Mouse (Mus musculus): Measurements from ENCODE around the gene Ddah1.
A peak's percentile ranks its signal among the peaks of the same experiment; 100 is the strongest.

The Ddah1 gene

DNA sequence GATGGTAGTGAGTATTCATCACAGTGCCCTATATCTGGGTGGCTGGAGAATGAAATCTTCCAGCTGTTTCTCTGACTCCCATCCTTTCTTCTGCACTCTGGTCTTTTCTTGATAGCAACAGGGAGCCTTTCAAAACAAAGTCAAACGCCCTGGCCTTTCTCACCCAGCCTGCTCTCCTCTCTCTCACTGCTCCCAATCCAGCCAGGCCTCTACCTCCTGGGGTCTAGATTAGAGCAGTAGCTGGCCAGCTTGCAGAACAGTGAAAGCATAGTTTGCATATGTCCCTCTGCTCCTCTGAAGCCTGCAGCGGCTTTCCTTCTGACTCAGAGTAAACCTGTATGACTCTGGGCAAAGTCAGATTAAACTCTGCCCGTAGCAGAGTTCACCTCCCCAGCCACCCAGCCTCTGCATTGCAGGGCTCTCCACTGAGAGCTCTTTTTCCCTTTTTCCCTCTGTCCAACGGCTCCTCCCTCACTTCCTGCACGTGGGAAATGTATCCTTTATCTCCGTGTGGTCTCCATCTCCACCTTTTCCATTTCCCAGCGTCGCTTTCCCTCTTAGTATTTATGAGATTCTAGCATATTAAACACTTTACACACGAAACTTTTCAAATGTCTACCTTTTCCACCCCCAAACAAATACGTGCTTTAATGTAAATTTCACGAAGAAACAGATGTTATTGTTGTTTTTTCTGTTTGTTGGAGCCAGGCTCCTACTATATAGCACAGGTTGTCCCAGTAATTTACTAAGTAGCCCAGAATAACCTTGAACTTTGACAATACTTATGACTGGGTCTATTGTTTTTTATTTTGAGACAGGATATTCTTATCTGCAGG, 163.8 kb downstream of the Ddah1 start, which contains the start of gene Bcl10:
Gene Bcl10 (plus strand): TSS at position 786 of the 836 bp plus-strand sequence.
- DNase-seq = no peak

DNA sequence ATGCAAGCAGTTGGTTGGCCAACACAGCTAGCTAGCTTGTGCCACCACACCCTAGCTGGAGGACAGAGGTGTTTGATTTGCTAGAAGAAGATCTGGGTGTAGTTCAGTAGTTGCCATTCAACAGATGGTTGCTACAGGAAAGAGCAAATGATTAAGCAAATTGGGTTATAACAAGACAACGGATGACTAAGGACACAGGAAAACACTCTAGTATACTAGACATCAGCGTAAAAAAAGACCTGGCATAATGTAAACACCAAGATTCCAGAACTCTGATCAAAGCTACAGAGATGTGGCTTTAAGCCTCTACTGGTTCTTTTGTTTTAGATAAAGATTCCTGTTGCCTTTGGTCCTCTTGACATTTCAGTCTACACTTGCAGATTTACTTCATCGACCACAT, 164.5 kb downstream of the Ddah1 start:
- DNase-seq = no peak

DNA sequence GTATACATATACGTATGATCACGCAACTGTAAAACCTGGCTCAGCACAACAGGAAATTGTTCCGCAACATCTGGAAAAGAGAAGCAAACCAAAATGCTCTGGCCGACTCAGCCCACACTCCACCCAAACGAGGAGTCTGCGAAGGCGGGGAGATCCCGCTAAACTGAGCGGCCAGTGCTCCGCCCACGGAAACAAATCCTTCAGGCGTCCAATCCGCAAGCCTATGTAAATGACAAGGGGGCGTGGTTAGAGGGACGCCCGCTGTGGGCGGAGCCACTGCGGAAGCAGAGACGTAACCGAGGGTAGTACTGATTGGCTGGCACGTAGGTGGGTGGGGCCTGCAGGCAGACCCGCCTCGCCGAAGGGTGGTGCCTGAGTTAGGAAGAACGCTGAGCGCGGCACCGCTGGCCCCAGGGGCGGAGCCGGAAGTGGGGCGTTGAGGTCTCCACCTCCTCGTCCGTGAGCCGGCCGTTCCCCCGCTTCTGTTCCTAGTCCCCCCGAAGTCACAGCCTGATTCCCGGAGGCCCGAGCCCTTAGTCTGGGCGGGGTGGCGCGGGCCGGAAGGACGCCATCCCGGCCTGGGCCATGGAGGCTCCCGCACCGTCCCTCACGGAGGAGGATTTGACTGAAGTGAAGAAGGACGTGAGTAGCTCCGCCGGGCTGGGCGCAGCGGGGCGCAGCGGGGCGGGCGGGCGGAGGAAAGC, 165.6 kb downstream of the Ddah1 start:
- peak; percentile 99 to 100 for DNase-seq

DNA sequence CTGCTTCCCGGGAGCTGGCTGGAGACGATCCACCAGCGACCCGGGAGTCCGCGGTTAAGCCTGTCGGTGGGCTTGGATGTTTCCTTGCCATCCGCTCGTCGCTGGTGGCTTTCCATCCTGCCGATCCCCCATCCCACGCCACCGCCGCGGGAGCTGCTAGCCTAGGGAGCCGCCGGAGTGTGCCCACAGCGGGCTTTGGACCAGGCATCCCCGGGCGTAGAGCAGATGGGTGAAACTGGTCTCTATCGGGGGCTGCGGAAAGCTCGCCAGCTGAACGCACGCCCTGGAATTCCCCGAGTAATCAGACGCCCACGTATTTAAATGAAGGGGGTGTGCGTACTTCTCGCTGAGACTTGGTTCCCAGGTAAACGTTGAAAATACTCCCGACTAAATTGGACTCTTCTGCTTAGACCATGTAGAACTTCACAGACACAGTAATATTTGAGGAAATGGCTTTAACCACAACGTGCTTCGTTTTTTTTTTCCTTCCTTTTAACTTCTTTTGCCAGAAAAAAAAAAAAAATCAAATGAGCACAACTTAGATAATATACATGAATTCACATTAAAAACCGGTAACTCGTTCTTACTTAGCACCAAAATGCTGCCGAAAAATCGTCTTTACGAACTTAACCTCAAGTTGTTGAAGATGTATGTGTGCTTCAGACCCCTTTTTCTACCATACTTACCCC, 166.3 kb downstream of the Ddah1 start:
- DNase-seq = peak; percentile 63 to 70

DNA sequence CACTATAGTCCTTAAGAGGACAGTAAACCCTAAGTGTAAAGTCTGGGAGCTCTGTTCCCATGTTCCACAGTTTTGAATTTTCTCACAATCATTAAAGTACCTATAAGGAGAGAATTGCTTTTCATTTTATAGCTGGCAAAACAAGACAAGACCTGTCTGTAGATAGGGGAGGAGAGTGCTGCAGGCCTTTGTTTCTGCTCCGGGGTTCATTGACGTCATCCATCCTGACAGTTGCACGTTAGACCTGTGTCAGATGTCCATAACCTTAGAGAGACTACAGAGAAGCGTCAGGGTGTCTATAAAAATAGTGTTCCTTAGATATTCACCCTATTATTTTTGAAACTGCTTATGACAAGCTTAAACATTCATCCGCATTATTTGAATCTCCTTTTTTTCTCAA, 167.0 kb downstream of the Ddah1 start:
- no peak for DNase-seq

DNA sequence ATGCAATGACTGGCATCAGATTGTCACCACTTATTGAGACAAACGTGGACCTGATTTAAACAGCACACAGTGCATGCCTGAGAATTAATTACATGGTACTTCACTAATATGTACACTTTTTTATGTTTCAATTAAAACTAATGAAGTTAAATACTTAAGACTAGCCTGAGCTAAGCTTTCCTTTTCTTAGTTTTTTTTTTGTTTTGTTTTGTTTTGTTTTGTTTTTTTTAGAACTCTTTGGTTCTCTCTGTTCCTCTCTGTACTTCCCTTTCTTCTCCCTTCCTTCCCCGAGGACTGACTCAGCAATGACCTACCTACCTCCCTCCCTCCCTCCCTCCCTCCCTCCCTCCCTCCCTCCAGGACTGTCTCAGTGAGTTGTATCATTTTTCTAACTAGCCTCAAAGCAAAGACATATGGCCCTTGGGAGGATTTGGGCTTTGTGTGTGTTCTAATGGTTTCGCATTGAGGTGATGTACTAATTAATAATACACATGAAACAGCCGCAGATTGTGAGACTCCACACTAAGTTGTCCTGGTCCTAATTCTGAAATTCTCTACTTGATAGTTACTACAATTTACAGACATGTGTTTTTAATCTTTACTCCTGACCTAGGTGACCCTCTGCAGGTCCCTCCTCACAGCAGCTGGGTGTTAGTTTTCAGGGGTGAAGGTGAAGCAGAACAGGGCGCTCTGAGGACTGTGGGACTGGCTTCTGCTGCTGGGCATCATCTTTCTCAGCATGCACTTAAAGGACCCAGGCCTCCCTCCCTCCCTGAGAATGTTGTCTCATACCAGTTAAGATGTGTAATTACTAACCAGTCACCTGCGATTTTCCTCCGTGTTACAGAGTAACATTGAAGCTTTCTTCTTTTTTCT, 171.3 kb downstream of the Ddah1 start:
- no peak for DNase-seq

DNA sequence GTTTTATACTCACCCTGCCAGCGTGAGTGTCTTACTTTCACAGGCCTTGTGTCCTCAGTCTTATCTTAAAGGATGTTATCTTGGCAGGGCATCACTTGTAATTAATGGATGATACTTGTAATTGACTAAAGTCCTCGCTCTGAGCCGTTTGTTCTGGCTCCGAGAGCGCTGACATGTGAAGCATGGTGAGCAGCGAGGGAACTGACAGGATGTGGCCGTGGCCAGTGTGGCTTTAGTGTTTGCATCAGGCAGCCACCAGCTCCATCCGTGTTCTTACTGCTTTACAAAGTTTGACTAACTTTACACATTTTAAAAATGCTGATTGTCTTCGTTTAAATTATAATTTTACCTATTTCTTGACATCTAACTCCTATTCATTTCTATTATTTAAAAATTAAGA, 175.4 kb downstream of the Ddah1 start:
- DNase-seq = no peak

DNA sequence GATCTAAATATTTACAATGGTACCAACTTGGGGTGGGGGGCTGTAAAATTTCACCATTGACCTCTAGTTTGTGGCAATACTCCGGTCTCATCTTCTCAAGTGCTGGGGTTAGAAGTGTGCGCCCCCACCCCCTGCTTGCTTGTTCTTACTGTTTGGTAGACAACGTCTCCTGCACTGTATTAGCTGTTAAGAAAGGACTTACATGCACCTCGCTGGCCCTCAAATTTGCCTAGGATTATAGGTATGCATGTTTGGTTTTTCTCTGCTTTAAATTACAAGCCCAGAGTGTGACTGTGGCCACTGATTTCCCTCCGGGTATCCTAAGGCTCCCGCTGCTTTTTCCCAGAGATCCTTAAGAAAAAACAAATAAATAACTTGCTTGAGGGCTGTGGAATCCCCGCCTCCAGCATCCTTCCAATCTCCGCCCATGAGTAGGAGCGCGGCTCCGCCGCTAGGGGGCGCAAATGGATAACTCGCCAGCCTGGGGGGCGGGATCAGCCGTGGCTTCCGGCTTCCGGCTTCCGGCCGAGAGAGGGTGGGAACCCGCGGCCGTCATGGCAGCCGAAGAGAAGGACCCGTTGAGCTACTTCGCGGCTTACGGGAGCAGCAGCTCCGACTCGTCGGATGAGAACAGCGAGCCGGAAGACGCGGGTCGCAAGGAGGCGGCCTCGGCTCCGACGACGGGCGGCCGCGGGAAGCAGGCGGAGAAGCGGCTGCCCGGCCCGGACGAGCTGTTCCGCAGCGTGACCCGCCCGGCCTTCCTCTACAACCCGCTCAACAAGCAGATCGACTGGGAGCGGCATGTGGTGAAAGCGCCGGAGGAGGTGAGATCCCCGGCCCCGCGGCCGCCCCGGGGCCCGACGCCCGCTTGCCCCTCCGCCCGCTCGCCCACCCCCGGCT, 179.3 kb downstream of the Ddah1 start, which contains the start of gene 2410004B18Rik:
Gene 2410004B18Rik (plus strand): TSS at position 510 of the 900 bp plus-strand sequence.
- DNase-seq = peak; percentile 92 to 95

DNA sequence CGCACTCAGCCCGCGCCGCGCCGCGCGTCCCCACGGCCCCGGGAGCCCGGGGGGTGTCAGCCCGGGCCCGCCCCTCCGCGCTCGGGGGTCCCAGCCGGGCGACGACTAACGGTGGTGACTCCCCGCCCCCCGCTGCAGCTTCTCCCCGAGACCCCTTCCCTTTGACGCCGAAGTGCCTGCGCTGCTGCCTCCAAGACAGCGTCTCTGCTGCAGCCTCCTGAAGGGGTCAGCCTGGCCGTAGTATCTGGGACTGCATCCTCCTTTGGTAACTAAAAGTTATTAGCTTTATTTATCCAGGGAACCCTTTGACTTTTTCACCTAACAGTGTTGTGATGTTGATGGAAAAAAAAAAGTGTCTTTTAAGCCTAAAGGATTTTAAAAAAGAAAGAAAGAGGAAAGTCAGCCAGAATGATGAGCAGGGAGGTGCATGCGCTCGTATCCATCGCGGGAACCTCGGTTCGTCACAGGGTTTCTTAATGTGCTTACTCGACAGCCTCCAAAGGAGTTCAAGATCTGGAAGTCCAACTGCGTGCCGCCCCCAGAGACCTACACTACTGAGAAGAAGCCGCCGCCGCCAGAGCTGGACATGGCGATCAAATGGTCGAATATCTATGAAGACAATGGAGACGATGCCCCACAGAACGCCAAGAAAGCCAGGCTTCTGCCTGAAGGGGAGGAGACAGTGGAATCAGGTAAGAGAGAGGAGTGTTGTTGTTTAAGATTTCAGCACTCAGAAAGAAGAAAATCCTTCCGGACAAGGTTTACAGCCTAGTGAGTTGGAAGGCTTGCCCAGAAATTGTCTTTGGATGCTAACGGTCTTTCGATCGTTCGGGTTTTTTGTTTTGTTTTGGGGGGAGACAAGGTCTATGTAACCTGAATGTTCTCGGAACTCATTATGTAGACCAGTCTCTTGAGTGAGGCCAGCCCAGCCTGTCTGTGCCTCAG, 180.2 kb downstream of the Ddah1 start:
- DNase-seq = peak in 1 of 2 experiments; percentile 39

DNA sequence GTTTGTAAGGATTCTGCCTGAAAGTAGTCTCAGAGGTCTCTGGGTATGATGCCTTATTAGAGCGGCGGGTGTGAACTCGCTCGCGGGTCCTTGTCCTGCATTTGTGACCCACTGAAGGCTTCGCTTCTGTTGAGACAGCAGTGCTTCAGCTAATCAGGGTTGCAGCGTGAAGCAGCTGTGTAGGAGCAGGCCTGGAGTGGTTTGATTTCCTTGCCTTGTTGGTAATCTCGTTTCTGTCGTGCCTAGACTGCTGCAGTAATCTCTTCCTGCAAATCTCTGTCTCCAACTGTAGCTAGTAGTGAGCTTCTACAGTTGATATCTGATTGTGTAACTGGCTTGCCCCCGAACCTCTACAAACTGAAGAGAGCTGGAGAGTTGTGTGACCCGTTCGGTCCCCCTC, 180.9 kb downstream of the Ddah1 start:
- no peak for DNase-seq

DNA sequence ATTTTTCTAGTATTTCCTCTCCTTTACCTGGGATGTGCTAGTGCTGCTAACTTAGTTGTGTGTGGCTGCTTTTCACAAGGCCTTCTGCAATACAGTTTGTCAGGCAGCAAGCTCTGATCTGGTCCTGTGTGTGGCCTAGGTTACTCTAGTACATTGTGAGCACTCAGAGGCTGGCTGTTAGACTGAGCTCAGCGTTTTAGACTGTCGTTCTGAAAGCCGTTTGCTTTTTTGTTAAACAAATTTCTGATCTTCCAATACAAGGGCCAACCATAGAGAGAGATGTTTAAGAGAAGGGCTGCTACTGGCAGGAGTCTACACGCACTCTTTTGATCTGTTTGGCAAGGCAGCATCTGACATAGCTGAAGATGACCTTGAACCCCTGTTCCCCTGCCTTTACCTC, 181.5 kb downstream of the Ddah1 start:
- DNase-seq = no peak

DNA sequence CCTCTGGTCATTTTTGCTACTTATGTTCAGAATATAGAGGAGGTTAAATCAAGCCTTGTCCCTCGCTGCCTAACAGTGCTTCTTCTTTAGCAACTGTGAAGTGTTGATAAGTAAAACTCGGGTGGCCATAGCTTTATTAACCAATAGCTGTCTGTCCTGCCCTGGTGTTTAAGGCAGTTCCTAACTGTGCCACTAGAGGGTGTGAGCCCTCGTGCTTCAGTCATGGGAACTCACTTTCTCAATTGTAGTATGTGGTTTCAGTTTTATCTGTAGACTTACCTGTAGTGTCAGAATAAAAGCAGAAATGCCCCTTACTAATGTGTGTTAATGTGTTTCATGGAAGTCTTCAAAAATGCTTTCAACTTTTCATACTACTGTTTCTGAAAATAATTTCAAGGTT, 183.5 kb downstream of the Ddah1 start:
- peak; percentile 62 to 84 for DNase-seq
